Mouse (Mus musculus) forebrain, embryonic 16.5 days (tissue): ENCODE measurements around the gene Focad. TPM values are rescaled to one million over a fixed set of nuclear protein-coding genes. Genes with fewer than 3 reads are reported as not detected.

ENCODE experiments used
- ATAC-seq: fragments of 200-750 bp; cut with Nextera tagmentation; 2 replicates; pipeline ENCODE4 v1.8.0; 2017; ENCODE audit warnings: mild to moderate bottlenecking, moderate library complexity
- H3K27ac ChIP-seq: fragments of 300-500 bp; sonication (generic); 2 replicates; pipeline ENCODE4 v1.5.1; 2014; ENCODE audit warnings: low read length, control low read depth
- H3K27me3 ChIP-seq: fragments of 300-500 bp; sonication (generic); replicated peaks from 2 replicates; pipeline ENCODE4 v1.6.1; 2014; ENCODE audit warnings: low read length; ENCODE audit not compliant: control insufficient read depth, insufficient read depth
- H3K36me3 ChIP-seq: fragments of 300-500 bp; sonication (generic); 2 replicates; pipeline ENCODE4 v1.6.1; 2014; ENCODE audit not compliant: control insufficient read depth, insufficient read depth
- H3K4me1 ChIP-seq: fragments of 300-500 bp; sonication (generic); replicated peaks from 2 replicates; pipeline ENCODE4 v1.6.1; 2014; ENCODE audit warnings: low read length; ENCODE audit not compliant: control insufficient read depth, insufficient read depth
- H3K4me2 ChIP-seq: fragments of 300-500 bp; sonication (generic); 2 replicates; pipeline ENCODE4 v1.6.1; 2014; ENCODE audit warnings: mild to moderate bottlenecking, low read length, control low read depth
- H3K4me3 ChIP-seq: fragments of 300-500 bp; sonication (generic); replicated peaks from 2 replicates; pipeline ENCODE4 v1.5.1; 2014; ENCODE audit warnings: mild to moderate bottlenecking, low read length, control low read depth
- H3K9ac ChIP-seq: fragments of 300-500 bp; sonication (generic); replicated peaks from 2 replicates; pipeline ENCODE4 v1.6.1; 2014; ENCODE audit warnings: low read depth, low read length, control low read depth
- H3K9me3 ChIP-seq: fragments of 300-500 bp; sonication (generic); 2 replicates; pipeline ENCODE4 v1.6.1; 2016; ENCODE audit warnings: low read length; ENCODE audit not compliant: control insufficient read depth
- WGBS: fragments of 180-500 bp; shearing (Covaris S2); extraction: QIAGEN DNeasy Blood & Tissue Kit; methylation state at CpG from one replicate; pipeline ENCODE4 v1.1.7; 2014; 5-methylcytosine and 5-hydroxymethylcytosine counted together
- microRNA counts: library from miRNA; unstranded; fragments of <30 nt; microRNA quantifications from one replicate; lab custom pipeline; 2016
- microRNA-seq: library from miRNA; unstranded; fragments of <30 nt; microRNA quantifications from one replicate; pipeline ENCODE4, GENCODE M21; 2017
- polyA plus RNA-seq: library from polyadenylated mRNA; unstranded; fragments of >200 nt; fragmentation: Nextera tagmentation; extraction: Ambion mirVana; gene quantifications from 2 replicates; pipeline ENCODE4 v1.2.1, GENCODE M21; 2015

Focad gene
- polyA plus RNA-seq, 1 experiment from 2014 or later: 21.1 TPM

GRCm38 (mm10) chr4:88458673-88459072 lies 364.2 kb downstream of the Focad start:
- Histone ChIP-seq H3K36me3 (no peaks in the 10 kb centered on the region), H3K9me3 (no peaks in the 10 kb centered on the region), H3K4me3 (no peak overlapping the region), H3K27me3 (no peaks in the 10 kb centered on the region), H3K4me1 (no peaks in the 10 kb centered on the region), H3K27ac (no peak overlapping the region), H3K4me2 (no peak overlapping the region), H3K9ac (no peak overlapping the region)
- ATAC-seq: no peak
- WGBS: 91% methylated on average over 2 of the region's 2 CpGs

MicroRNA genes within 50 kb of the gene (microRNA counts, 519-probe panel; counts per million panel counts)
- 1,596 counts per million, percentile 15 among the panel's probes with 10 or more counts for microRNA mmu-miR-491 (lab: Ali Mortazavi, UCI)

Small RNA genes lying within 50 kb of the gene (microRNA-seq; reads per million reads assigned to microRNA genes)
- gene Mir491: 2.3 reads per million, percentile 5 among the genes with 10 or more reads in this experiment

Other genes starting within 250 kb of the Focad start
- gene Mllt3, start 61.3 kb upstream of the Focad start, polyA plus RNA-seq: 130 and 147 TPM in 2 replicates